ENCODE assay signal across 8 mouse cellular contexts in the genomic region with DNA sequence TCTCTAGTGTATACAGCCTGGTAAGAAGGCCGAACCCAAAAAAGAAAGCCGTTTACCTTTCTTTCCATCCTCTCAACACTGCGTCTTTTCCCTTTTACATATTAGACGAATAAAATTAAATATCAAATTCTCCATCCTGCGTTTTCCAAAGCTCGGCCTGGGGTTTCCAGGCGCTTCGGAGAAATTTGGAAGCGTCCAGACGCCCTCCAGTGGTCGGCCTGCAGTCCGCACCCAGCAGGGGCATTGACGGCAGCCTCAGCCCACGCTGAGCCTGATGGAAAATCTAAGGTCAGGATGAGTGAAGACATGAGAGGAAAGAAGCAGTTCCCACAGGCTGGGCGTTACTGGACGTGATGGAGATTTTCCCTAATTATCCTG. TPM values are rescaled to one million over a fixed set of nuclear protein-coding genes. Genes with fewer than 3 reads are reported as not detected.
DNase-seq lines count a peak whose midpoint lies in the region; ATAC-seq and TF ChIP-seq lines count a peak whose summit lies in the region.

No protein-coding gene starts in this region.

- H3K4me2 ChIP-seq in embryonic facial prominence, embryonic 15.5 days (replicated peaks), result peak overlapping the region; percentile 94
- peak overlapping the region; percentile 84 for H3K4me2 ChIP-seq in midbrain, postnatal 0 days (ENCODE audit: low read depth, low read length, poor library complexity, severe bottlenecking)

- WGBS in embryonic facial prominence, embryonic 15.5 days, result under 1% methylated on average over 16 of the region's 16 CpGs
- WGBS in heart, embryonic 10.5 days, result under 1% methylated on average over 16 of the region's 16 CpGs
- WGBS in liver, adult 2 months, result under 1% methylated on average over 16 of the region's 16 CpGs
- WGBS in midbrain, postnatal 0 days, result 0% methylated on average over 16 of the region's 16 CpGs

- peak overlapping the region; percentile 98 for H3K27ac ChIP-seq in embryonic facial prominence, embryonic 15.5 days (replicated peaks)
- H3K27ac ChIP-seq in heart, embryonic 10.5 days, result peak overlapping the region; percentile 94
- no peak overlapping the region for H3K27ac ChIP-seq in liver, adult 2 months (replicated peaks; ENCODE audit: insufficient read depth, low read depth, low read length)
- H3K27ac ChIP-seq in midbrain, postnatal 0 days (ENCODE audit: low read depth, low read length), result peak overlapping the region; percentile 78; the same call in 1 of the 2 replicates

- peak overlapping the region; percentile 50 for H3K9ac ChIP-seq in embryonic facial prominence, embryonic 15.5 days
- no peak overlapping the region for H3K9ac ChIP-seq in liver, adult 2 months (ENCODE audit: low read depth, low read length)
- H3K9ac ChIP-seq in midbrain, postnatal 0 days (replicated peaks; ENCODE audit: low read length, poor library complexity, severe bottlenecking), result peak overlapping the region; percentile 82

- no peaks in the 10 kb centered on the region for H3K27me3 ChIP-seq in embryonic facial prominence, embryonic 15.5 days
- H3K27me3 ChIP-seq in heart, embryonic 10.5 days (ENCODE audit: insufficient read depth, poor library complexity, severe bottlenecking), result no peaks in the 10 kb centered on the region
- peaks cover 16% of the 10 kb centered on the region for H3K27me3 ChIP-seq in liver, adult 2 months (ENCODE audit: control insufficient read depth, insufficient read depth, low read length)
- no peaks in the 10 kb centered on the region for H3K27me3 ChIP-seq in midbrain, postnatal 0 days (ENCODE audit: insufficient read depth, low read length)
- no peaks in the 10 kb centered on the region for H3K27me3 ChIP-seq in splenic B cell, adult 2 months (ENCODE audit: control insufficient read depth, insufficient read depth, low read length, poor library complexity, severe bottlenecking)

- no peak for TF ChIP-seq POLR2A in liver, adult 2 months (IDR thresholded peaks at IDR 0.05; ENCODE audit: extremely low read depth, insufficient read depth, low read length)

- peak; percentile 90 for TF ChIP-seq CTCF in liver, adult 2 months (IDR thresholded peaks at IDR 0.05; ENCODE audit: low read depth, low read length)
- TF ChIP-seq CTCF in midbrain, postnatal 0 days (IDR thresholded peaks at IDR 0.05), result peak; percentile 95

- no peaks in the 10 kb centered on the region for H3K36me3 ChIP-seq in embryonic facial prominence, embryonic 15.5 days
- no peaks in the 10 kb centered on the region for H3K36me3 ChIP-seq in heart, embryonic 10.5 days
- no peaks in the 10 kb centered on the region for H3K36me3 ChIP-seq in liver, adult 2 months (ENCODE audit: control insufficient read depth, insufficient read depth, low read length)
- H3K36me3 ChIP-seq in midbrain, postnatal 0 days (ENCODE audit: insufficient read depth, low read length), result no peaks in the 10 kb centered on the region
- no peaks in the 10 kb centered on the region for H3K36me3 ChIP-seq in splenic B cell, adult 2 months (ENCODE audit: control insufficient read depth, insufficient read depth, low read length, poor library complexity, severe bottlenecking)

- ATAC-seq in embryonic facial prominence, embryonic 15.5 days (ENCODE audit: insufficient number of reproducible peaks, low FRiP score, low TSS enrichment, low read depth), result no peak
- no peak for ATAC-seq in midbrain, postnatal 0 days (ENCODE audit: low FRiP score)

- H3K9me3 ChIP-seq in embryonic facial prominence, embryonic 15.5 days (replicated peaks), result no peaks in the 10 kb centered on the region
- no peaks in the 10 kb centered on the region for H3K9me3 ChIP-seq in heart, embryonic 10.5 days
- no peaks in the 10 kb centered on the region for H3K9me3 ChIP-seq in midbrain, postnatal 0 days (ENCODE audit: low read length)

- H3K79me2 ChIP-seq in liver, adult 2 months (ENCODE audit: control insufficient read depth, insufficient read depth, low read length), result no peaks in the 10 kb centered on the region

- peak; percentile 22 to 62 for DNase-seq in spleen, adult 18-20 months
- DNase-seq in spleen, adult 12 weeks (ENCODE audit: low spot score), result no peak
- DNase-seq in heart, embryonic 10.5 days (ENCODE audit: low spot score), result peak; percentile 87
- DNase-seq in kidney, adult 9 months, result peak; percentile 60
- DNase-seq in liver, adult 2 months (ENCODE audit: extremely low read depth, low read depth, low spot score), result peak; percentile 46
- DNase-seq in midbrain, postnatal 0 days (ENCODE audit: low spot score), result peak; percentile 90
- DNase-seq in splenic B cell, adult 2 months (ENCODE audit: low read depth, low spot score), result peak; percentile 54

- peak overlapping the region; percentile 83 for H3K4me3 ChIP-seq in embryonic facial prominence, embryonic 15.5 days (replicated peaks)
- peak overlapping the region; percentile 81 for H3K4me3 ChIP-seq in heart, embryonic 10.5 days
- H3K4me3 ChIP-seq in liver, adult 2 months (ENCODE audit: insufficient read depth, low read depth, low read length), result peak overlapping the region; percentile 5; the same call in 1 of the 2 replicates
- peak overlapping the region; percentile 83 for H3K4me3 ChIP-seq in midbrain, postnatal 0 days (ENCODE audit: low read depth, low read length)

- H3K4me1 ChIP-seq in embryonic facial prominence, embryonic 15.5 days, result peaks cover 9% of the 10 kb centered on the region; the same call in 1 of the 2 replicates
- H3K4me1 ChIP-seq in heart, embryonic 10.5 days, result no peaks in the 10 kb centered on the region; the same call in 1 of the 2 replicates
- H3K4me1 ChIP-seq in liver, adult 2 months (ENCODE audit: control insufficient read depth, insufficient read depth, low read length), result peaks cover 3% of the 10 kb centered on the region; the same call in 1 of the 2 replicates
- no peaks in the 10 kb centered on the region for H3K4me1 ChIP-seq in midbrain, postnatal 0 days (ENCODE audit: insufficient read depth, low read length)

RNA-seq across cellular contexts. Expression of a gene that starts 3.0 kb away (rescaled TPM):
- 70.6 and 71.9 TPM in 2 replicates for polyA plus RNA-seq in embryonic facial prominence, embryonic 15.5 days (2015; fragmentation: Nextera tagmentation; extraction: Ambion mirVana)
- polyA plus RNA-seq in heart, embryonic 10.5 days (2016; fragmentation: Nextera tagmentation; extraction: Ambion mirVana), result 19.1 and 32.2 TPM in 2 replicates
- total RNA-seq in liver, adult 2 months (2014; rRNA removed), result 2.1 and 2.3 TPM in 2 replicates
- 0.94 and 1.4 TPM in 2 replicates for polyA plus RNA-seq in liver, adult 2 months (2012; rRNA removed)
- 11.1 and 18.3 TPM in 2 replicates for total RNA-seq in midbrain, postnatal 0 days (2014; rRNA removed)
- 48.1 and 59.5 TPM in 2 replicates for polyA plus RNA-seq in midbrain, postnatal 0 days (2015; fragmentation: Nextera tagmentation; extraction: Ambion mirVana)

Comparison
In these comparisons a context has a peak if more than half of its experiments do, and no peak if none do; other contexts are left out.
1. H3K4me3 ChIP-seq: peak in every context shown above with its lines; median percentile 83 in embryonic facial prominence, embryonic 15.5 days; 83 in midbrain, postnatal 0 days; 81 in heart, embryonic 10.5 days; 5 in liver, adult 2 months.